Mouse (Mus musculus): Measurements from ENCODE around the gene Gatc. TPM values are rescaled to one million over a fixed set of nuclear protein-coding genes. Genes with fewer than 3 reads are reported as not detected.

Gatc gene
- polyA plus RNA-seq, 1 experiment from 2014 or later, result 38.0 TPM

- peak; percentile 99 for DNase-seq (ENCODE audit: low spot score)
- Histone ChIP-seq H3K9me3 (no peaks in the 10 kb centered on the region), H3K4me3 (peak within 1 kb of the TSS; percentile 95), H3K27me3 (replicated peaks; ENCODE audit: low read depth, poor library complexity, severe bottlenecking) (0 out of 2 replicates have a peak, but pooled peaks cover 3% of the 10 kb centered on the region), H3K27ac (replicated peaks) (peak within 1 kb of the TSS; percentile 93), H3K4me1 (peaks cover 40% of the 10 kb centered on the region), H3K36me3 (replicated peaks) (peaks cover 36% of the 10 kb centered on the region)
- under 1% methylated on average over 66 of the region's 66 CpGs for WGBS
Observed at GRCm38 (mm10) chr5:115300792-115301614, 40.0 kb downstream of the Gatc start, which contains the start of gene Dynll1. Gene Dynll1 (minus strand): TSS chr5:115300999.

- H3K27ac ChIP-seq (replicated peaks), result peak overlapping the region; percentile 93
- under 1% methylated on average over 46 of the region's 46 CpGs for WGBS
- DNase-seq (ENCODE audit: low spot score), result peak; percentile 73
- 0 out of 2 replicates have a peak, but pooled peaks cover 3% of the 10 kb centered on the region for H3K27me3 ChIP-seq (replicated peaks; ENCODE audit: low read depth, poor library complexity, severe bottlenecking)
- H3K9me3 ChIP-seq, result no peaks in the 10 kb centered on the region
- peaks cover 46% of the 10 kb centered on the region for H3K4me1 ChIP-seq
- peaks cover 44% of the 10 kb centered on the region for H3K36me3 ChIP-seq (replicated peaks)
- H3K4me3 ChIP-seq, result peak overlapping the region; percentile 95
Observed at GRCm38 (mm10) chr5:115300035-115300744, 40.8 kb downstream of the Gatc start.

DNA sequence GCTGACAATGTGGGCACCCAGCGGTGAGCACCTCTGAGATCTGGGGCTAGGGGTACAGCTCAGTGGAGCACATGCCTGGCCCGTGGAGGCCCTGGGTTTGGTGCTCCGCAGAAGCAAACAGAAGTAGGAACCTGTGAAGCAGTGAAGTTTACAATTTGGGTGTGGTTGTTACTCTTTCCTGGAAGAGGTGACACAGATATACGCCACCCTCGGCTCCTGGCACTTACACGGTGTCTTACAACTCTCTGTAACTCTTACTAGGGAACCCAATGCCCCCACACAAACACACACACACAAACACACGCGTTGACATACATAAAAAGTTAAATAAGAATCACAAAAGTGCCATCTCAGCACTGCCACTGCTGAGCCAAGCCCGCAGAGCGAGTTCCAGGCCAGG is 44.6 kb downstream of the Gatc start:
- Histone ChIP-seq H3K4me3 (no peak overlapping the region; the same call in 1 of the 2 replicates), H3K27me3 (replicated peaks; ENCODE audit: low read depth, poor library complexity, severe bottlenecking) (no peaks in the 10 kb centered on the region), H3K27ac (replicated peaks) (no peak overlapping the region), H3K4me1 (peaks cover 40% of the 10 kb centered on the region), H3K36me3 (replicated peaks) (peaks cover 82% of the 10 kb centered on the region), H3K9me3 (no peaks in the 10 kb centered on the region)
- no peak for DNase-seq (ENCODE audit: low spot score)
- 87% methylated on average over 10 of the region's 10 CpGs for WGBS

DNA sequence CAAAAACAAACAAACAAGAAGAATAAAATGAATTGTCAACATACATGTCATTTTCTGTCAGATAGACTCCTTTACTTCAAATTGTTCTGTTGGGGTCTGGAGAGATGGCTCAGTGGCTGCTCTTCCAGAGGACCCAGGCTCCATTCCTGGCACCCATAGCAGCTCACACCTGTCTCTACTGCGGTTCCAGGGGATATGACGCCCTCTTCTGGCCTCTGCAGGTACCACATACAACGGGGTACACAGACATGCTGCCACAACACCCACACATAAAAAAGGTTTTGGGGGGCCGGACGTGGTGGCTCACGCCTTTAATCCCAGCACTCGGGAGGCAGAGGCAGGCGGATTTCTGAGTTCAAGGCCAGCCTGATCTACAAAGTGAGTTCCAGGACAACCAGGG is 46.8 kb downstream of the Gatc start:
- no peak for DNase-seq (ENCODE audit: low spot score)
- Histone ChIP-seq H3K36me3 (replicated peaks) (peaks cover 99% of the 10 kb centered on the region), H3K27me3 (replicated peaks; ENCODE audit: low read depth, poor library complexity, severe bottlenecking) (no peaks in the 10 kb centered on the region), H3K4me1 (peaks cover 27% of the 10 kb centered on the region), H3K27ac (replicated peaks) (no peak overlapping the region), H3K9me3 (no peaks in the 10 kb centered on the region), H3K4me3 (no peak overlapping the region)
- 90% methylated on average over 8 of the region's 8 CpGs for WGBS

DNA sequence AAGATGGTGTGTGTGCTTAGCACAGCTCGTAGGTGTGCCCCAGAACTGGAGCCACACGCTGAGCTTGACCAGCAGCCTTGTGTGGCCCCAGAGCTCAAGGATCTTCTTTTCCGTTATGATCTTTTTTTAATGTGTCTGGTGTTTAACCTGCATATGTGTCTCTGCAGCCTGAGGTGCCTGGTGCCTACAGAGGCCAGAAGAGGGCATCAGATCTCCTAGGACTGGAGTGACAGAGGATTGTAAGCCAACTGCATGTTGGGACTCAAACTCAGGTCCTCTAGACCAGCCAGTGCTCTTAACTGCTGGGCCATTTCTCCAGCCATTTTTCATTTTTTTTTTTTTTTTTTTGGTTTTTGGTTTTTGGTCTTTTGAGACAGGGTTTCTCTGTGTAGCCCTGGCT is 56.2 kb downstream of the Gatc start:
- 94% methylated on average over 3 of the region's 3 CpGs for WGBS
- Histone ChIP-seq H3K36me3 (replicated peaks) (peaks cover 63% of the 10 kb centered on the region), H3K4me1 (peaks cover 7% of the 10 kb centered on the region), H3K4me3 (0 out of 2 replicates have a peak overlapping the region, but pooled peaks have one; percentile 5), H3K9me3 (no peaks in the 10 kb centered on the region), H3K27me3 (replicated peaks; ENCODE audit: low read depth, poor library complexity, severe bottlenecking) (no peaks in the 10 kb centered on the region), H3K27ac (replicated peaks) (no peak overlapping the region)
- no peak for DNase-seq (ENCODE audit: low spot score)

Other genes with a start within 250 kb of the Gatc start
- gene Gm10401, start 242.9 kb downstream of the Gatc start, polyA plus RNA-seq (2016; fragmentation: Nextera tagmentation; extraction: Ambion mirVana), result 20.8 and 25.5 TPM in 2 replicates
- 72.6 and 78.7 TPM in 2 replicates for gene Acads, start 221.8 kb downstream of the Gatc start, polyA plus RNA-seq (2016; fragmentation: Nextera tagmentation; extraction: Ambion mirVana)
- 63.5 and 68.7 TPM in 2 replicates for gene Unc119b, start 206.2 kb downstream of the Gatc start, polyA plus RNA-seq (2016; fragmentation: Nextera tagmentation; extraction: Ambion mirVana)
- 73.6 and 80.6 TPM in 2 replicates for gene Mlec, start 183.0 kb downstream of the Gatc start, polyA plus RNA-seq (2016; fragmentation: Nextera tagmentation; extraction: Ambion mirVana)
- gene Cabp1, start 146.8 kb downstream of the Gatc start, polyA plus RNA-seq (2016; fragmentation: Nextera tagmentation; extraction: Ambion mirVana), result 1.3 and 1.4 TPM in 2 replicates
- 114 and 122 TPM in 2 replicates for gene Pop5, start 105.3 kb downstream of the Gatc start, polyA plus RNA-seq (2016; fragmentation: Nextera tagmentation; extraction: Ambion mirVana)
- 129 and 138 TPM in 2 replicates for gene Rnf10, start 68.3 kb downstream of the Gatc start, polyA plus RNA-seq (2016; fragmentation: Nextera tagmentation; extraction: Ambion mirVana)
- gene Coq5, start 61.5 kb downstream of the Gatc start, polyA plus RNA-seq (2016; fragmentation: Nextera tagmentation; extraction: Ambion mirVana), result 52.2 and 55.9 TPM in 2 replicates
- gene Dynll1, start 40.2 kb downstream of the Gatc start, polyA plus RNA-seq (2016; fragmentation: Nextera tagmentation; extraction: Ambion mirVana), result 1,787 and 1,839 TPM in 2 replicates
- 391 and 411 TPM in 2 replicates for gene Srsf9, start 14.0 kb downstream of the Gatc start, polyA plus RNA-seq (2016; fragmentation: Nextera tagmentation; extraction: Ambion mirVana)
- gene Triap1, start within 50 bp of the Gatc start, polyA plus RNA-seq (2016; fragmentation: Nextera tagmentation; extraction: Ambion mirVana), result 54.2 and 55.7 TPM in 2 replicates
- 716 and 739 TPM in 2 replicates for gene Cox6a1, start 7.8 kb upstream of the Gatc start, polyA plus RNA-seq (2016; fragmentation: Nextera tagmentation; extraction: Ambion mirVana)
- gene Msi1, start 88.4 kb upstream of the Gatc start, polyA plus RNA-seq (2016; fragmentation: Nextera tagmentation; extraction: Ambion mirVana), result 86.3 and 111 TPM in 2 replicates
- gene Pla2g1b, start 125.1 kb upstream of the Gatc start, polyA plus RNA-seq (2016; fragmentation: Nextera tagmentation; extraction: Ambion mirVana), result not detected in 2 replicates
- gene Sirt4, start 143.5 kb upstream of the Gatc start, polyA plus RNA-seq (2016; fragmentation: Nextera tagmentation; extraction: Ambion mirVana), result 14.5 and 16.0 TPM in 2 replicates
- 50.3 and 50.6 TPM in 2 replicates for gene Pxn, start 165.5 kb upstream of the Gatc start, polyA plus RNA-seq (2016; fragmentation: Nextera tagmentation; extraction: Ambion mirVana)
- gene Rplp0, start 218.3 kb upstream of the Gatc start, polyA plus RNA-seq (2016; fragmentation: Nextera tagmentation; extraction: Ambion mirVana), result 1,413 and 1,489 TPM in 2 replicates
- gene Gcn1l1, start 224.1 kb upstream of the Gatc start, polyA plus RNA-seq (2016; fragmentation: Nextera tagmentation; extraction: Ambion mirVana), result 65.0 and 65.1 TPM in 2 replicates

Measured in embryonic facial prominence, embryonic 10.5 days (tissue).